Mouse (Mus musculus): Measurements from ENCODE around the gene D130043K22Rik. TPM values are rescaled to one million over a fixed set of nuclear protein-coding genes. Genes with fewer than 3 reads are reported as not detected.

Gene D130043K22Rik
- total and polyA plus RNA-seq, 2 experiments from 2014 or later: 6.1 to 13.0 TPM

DNA sequence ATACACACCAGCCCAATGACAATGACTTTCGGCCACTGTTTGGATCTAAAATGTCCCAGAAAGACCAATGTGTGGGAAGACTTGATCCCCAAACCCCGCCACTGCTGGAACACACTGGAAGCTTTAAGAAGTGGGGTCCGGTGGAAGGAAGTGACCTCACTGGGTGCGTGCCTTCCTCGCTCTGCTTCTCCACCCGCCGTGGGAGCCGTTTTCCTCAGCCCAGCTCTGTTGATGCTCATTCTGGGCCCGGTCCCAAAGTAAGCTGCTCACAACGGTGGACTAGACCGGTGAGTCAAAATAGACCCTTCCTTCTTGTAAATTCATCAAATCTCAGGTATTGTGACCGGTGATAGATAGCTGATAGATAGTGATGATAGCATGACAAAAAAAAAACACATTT, 60.5 kb downstream of the D130043K22Rik start:
- H3K9ac ChIP-seq (replicated peaks; ENCODE audit: low read length): no peak overlapping the region
- H3K4me3 ChIP-seq (ENCODE audit: low read length): no peak overlapping the region
- H3K9me3 ChIP-seq (ENCODE audit: low read length): no peaks in the 10 kb centered on the region
- no peak for TF ChIP-seq CTCF (IDR thresholded peaks at IDR 0.05; ENCODE audit: low read depth)
- H3K4me1 ChIP-seq (ENCODE audit: insufficient read depth, low read length): no peaks in the 10 kb centered on the region
- H3K27me3 ChIP-seq (ENCODE audit: insufficient read depth, low read length): no peaks in the 10 kb centered on the region
- ATAC-seq (no peak), DNase-seq (ENCODE audit: low spot score) (no peak)
- H3K27ac ChIP-seq: no peak overlapping the region
- H3K36me3 ChIP-seq (ENCODE audit: insufficient read depth, low read length): no peaks in the 10 kb centered on the region
- H3K4me2 ChIP-seq (ENCODE audit: low read depth, low read length): no peak overlapping the region
- WGBS: 91% methylated on average over 12 of the region's 12 CpGs

- Histone ChIP-seq H3K4me2 (ENCODE audit: low read depth, low read length) (no peak overlapping the region), H3K9ac (replicated peaks; ENCODE audit: low read length) (no peak overlapping the region), H3K27ac (no peak overlapping the region), H3K4me3 (ENCODE audit: low read length) (no peak overlapping the region), H3K36me3 (ENCODE audit: insufficient read depth, low read length) (peaks cover 10% of the 10 kb centered on the region; the same call in 1 of the 2 replicates), H3K4me1 (ENCODE audit: insufficient read depth, low read length) (no peaks in the 10 kb centered on the region), H3K9me3 (ENCODE audit: low read length) (no peaks in the 10 kb centered on the region), H3K27me3 (ENCODE audit: insufficient read depth, low read length) (no peaks in the 10 kb centered on the region)
- ATAC-seq (no peak), DNase-seq (ENCODE audit: low spot score) (peak; percentile 15)
- 72% methylated on average over 11 of the region's 11 CpGs for WGBS
- TF ChIP-seq CTCF (IDR thresholded peaks at IDR 0.05; ENCODE audit: low read depth): no peak
Measured at GRCm38 (mm10) chr13:24906831-24907570, 62.1 kb downstream of the D130043K22Rik start.

DNA sequence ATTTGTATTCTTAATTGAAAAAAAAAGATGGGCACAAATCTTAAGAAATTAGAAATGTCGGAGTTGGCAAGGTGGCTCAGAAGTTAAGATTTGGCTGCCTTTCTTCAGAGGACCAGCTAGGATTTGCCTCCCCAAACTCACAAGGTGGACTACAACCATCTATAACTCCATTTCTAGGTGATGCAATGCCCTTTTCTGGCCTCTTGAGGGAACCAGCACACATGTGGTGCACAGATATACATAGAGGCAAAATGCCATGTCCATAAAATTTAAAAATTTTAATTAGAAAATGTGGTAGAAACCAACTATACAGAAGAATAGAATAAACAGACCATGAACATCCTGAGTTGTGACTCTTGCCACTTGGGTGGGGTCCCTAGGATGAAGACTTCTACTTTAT, 64.2 kb downstream of the D130043K22Rik start:
- Histone ChIP-seq H3K4me2 (ENCODE audit: low read depth, low read length) (no peak overlapping the region), H3K27ac (no peak overlapping the region), H3K9ac (replicated peaks; ENCODE audit: low read length) (no peak overlapping the region), H3K27me3 (ENCODE audit: insufficient read depth, low read length) (no peaks in the 10 kb centered on the region), H3K9me3 (ENCODE audit: low read length) (no peaks in the 10 kb centered on the region), H3K4me1 (ENCODE audit: insufficient read depth, low read length) (no peaks in the 10 kb centered on the region), H3K4me3 (ENCODE audit: low read length) (no peak overlapping the region), H3K36me3 (ENCODE audit: insufficient read depth, low read length) (peaks cover 22% of the 10 kb centered on the region; the same call in 1 of the 2 replicates)
- ATAC-seq: no peak
- no peak for DNase-seq (ENCODE audit: low spot score)
- TF ChIP-seq CTCF (IDR thresholded peaks at IDR 0.05; ENCODE audit: low read depth): peak; percentile 19; the same call in 1 of the 2 replicates
- 86% methylated on average over 1 of the region's 1 CpGs for WGBS

GRCm38 (mm10) chr13:24913576-24913975, 68.6 kb downstream of the D130043K22Rik start:
- DNase-seq (ENCODE audit: low spot score) (no peak), ATAC-seq (no peak)
- Histone ChIP-seq H3K4me1 (ENCODE audit: insufficient read depth, low read length) (no peaks in the 10 kb centered on the region), H3K9ac (replicated peaks; ENCODE audit: low read length) (no peak overlapping the region), H3K4me2 (ENCODE audit: low read depth, low read length) (no peak overlapping the region), H3K27ac (no peak overlapping the region), H3K27me3 (ENCODE audit: insufficient read depth, low read length) (no peaks in the 10 kb centered on the region), H3K36me3 (ENCODE audit: insufficient read depth, low read length) (peaks cover 42% of the 10 kb centered on the region), H3K4me3 (ENCODE audit: low read length) (no peak overlapping the region), H3K9me3 (ENCODE audit: low read length) (no peaks in the 10 kb centered on the region)
- 94% methylated on average over 7 of the region's 7 CpGs for WGBS
- TF ChIP-seq CTCF (IDR thresholded peaks at IDR 0.05; ENCODE audit: low read depth): no peak

GRCm38 (mm10) chr13:24914915-24915314, 70.0 kb downstream of the D130043K22Rik start:
- Histone ChIP-seq H3K9me3 (ENCODE audit: low read length) (no peaks in the 10 kb centered on the region), H3K4me1 (ENCODE audit: insufficient read depth, low read length) (no peaks in the 10 kb centered on the region), H3K36me3 (ENCODE audit: insufficient read depth, low read length) (peaks cover 49% of the 10 kb centered on the region), H3K4me3 (ENCODE audit: low read length) (no peak overlapping the region), H3K9ac (replicated peaks; ENCODE audit: low read length) (no peak overlapping the region), H3K4me2 (ENCODE audit: low read depth, low read length) (no peak overlapping the region), H3K27me3 (ENCODE audit: insufficient read depth, low read length) (no peaks in the 10 kb centered on the region), H3K27ac (no peak overlapping the region)
- WGBS: 95% methylated on average over 4 of the region's 4 CpGs
- no peak for TF ChIP-seq CTCF (IDR thresholded peaks at IDR 0.05; ENCODE audit: low read depth)
- DNase-seq (ENCODE audit: low spot score) (no peak), ATAC-seq (no peak)

DNA sequence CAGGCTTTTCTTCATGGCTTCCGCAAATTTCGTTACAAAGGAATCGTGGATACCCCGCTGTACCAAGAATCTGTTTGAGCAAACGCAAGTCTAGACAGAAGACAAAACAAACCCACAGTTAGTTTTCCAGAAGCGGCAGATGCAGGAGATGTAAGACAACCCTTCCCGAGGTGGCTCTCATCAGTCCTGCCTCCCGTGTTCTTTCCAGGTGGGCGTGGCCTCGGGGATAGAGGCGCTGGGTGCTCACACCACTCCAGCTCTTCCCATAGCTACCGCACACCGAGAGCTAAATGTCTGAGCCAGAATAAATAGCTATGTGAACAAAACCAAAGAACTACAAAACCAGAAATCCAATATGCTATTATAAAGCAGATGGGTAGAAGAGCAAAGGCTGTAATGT, 70.9 kb downstream of the D130043K22Rik start:
- ATAC-seq (no peak), DNase-seq (ENCODE audit: low spot score) (no peak)
- Histone ChIP-seq H3K27ac (no peak overlapping the region), H3K4me1 (ENCODE audit: insufficient read depth, low read length) (no peaks in the 10 kb centered on the region), H3K9ac (replicated peaks; ENCODE audit: low read length) (no peak overlapping the region), H3K36me3 (ENCODE audit: insufficient read depth, low read length) (peaks cover 49% of the 10 kb centered on the region), H3K4me3 (ENCODE audit: low read length) (no peak overlapping the region), H3K27me3 (ENCODE audit: insufficient read depth, low read length) (no peaks in the 10 kb centered on the region), H3K4me2 (ENCODE audit: low read depth, low read length) (no peak overlapping the region), H3K9me3 (ENCODE audit: low read length) (no peaks in the 10 kb centered on the region)
- 75% methylated on average over 13 of the region's 13 CpGs for WGBS
- TF ChIP-seq CTCF (IDR thresholded peaks at IDR 0.05; ENCODE audit: low read depth): no peak

GRCm38 (mm10) chr13:24920333-24920977, 75.5 kb downstream of the D130043K22Rik start:
- Histone ChIP-seq H3K27ac (no peak overlapping the region), H3K9me3 (ENCODE audit: low read length) (no peaks in the 10 kb centered on the region), H3K4me1 (ENCODE audit: insufficient read depth, low read length) (no peaks in the 10 kb centered on the region), H3K27me3 (ENCODE audit: insufficient read depth, low read length) (no peaks in the 10 kb centered on the region), H3K4me2 (ENCODE audit: low read depth, low read length) (no peak overlapping the region), H3K9ac (replicated peaks; ENCODE audit: low read length) (no peak overlapping the region), H3K4me3 (ENCODE audit: low read length) (no peak overlapping the region), H3K36me3 (ENCODE audit: insufficient read depth, low read length) (peaks cover 51% of the 10 kb centered on the region)
- peak; percentile 81 for TF ChIP-seq CTCF (IDR thresholded peaks at IDR 0.05; ENCODE audit: low read depth)
- ATAC-seq (peak; percentile 84), DNase-seq (ENCODE audit: low spot score) (peak; percentile 85)
- 23% methylated on average over 5 of the region's 5 CpGs for WGBS

Measured in hindbrain, postnatal 0 days (tissue).